ENCODE assay signal across 26 mouse cellular contexts in the genomic region with DNA sequence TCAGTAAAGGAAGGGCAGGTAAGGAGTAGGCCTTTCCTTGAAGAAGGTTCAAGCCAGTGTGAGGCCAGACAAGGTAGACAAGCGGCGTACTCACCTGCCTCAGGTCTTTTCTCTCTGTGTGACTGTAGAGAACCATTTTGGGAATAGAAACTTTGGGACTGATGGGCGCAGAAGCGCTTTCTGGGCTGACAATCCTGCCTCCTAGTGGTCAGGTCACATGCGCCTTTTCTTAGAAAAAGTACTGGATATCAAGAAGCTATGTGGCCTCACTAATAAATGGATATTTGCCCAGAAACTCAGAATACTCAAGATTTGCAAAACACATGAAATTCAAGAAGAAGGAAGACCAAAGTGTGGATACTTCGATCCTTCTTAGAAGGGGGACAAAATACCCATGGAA. TPM values are rescaled to one million over a fixed set of nuclear protein-coding genes. Genes with fewer than 3 reads are reported as not detected.
DNase-seq lines count a peak whose midpoint lies in the region; ATAC-seq and TF ChIP-seq lines count a peak whose summit lies in the region.
"Had no signal": no experiment of that assay in that cellular context is flagged by ENCODE, and none has a peak within 500 bp of the region (broad histone marks: within the 10 kb centered on the region; RNA-seq: fewer than 3 reads in every experiment).

No protein-coding gene starts in this region.

- no peaks in the 10 kb centered on the region for H3K4me1 ChIP-seq in heart, postnatal 0 days (ENCODE audit: control insufficient read depth, insufficient read depth)
- no peaks in the 10 kb centered on the region for H3K4me1 ChIP-seq in liver, embryonic 14.5 days (replicated peaks; ENCODE audit: control insufficient read depth in 2 of 2, insufficient read depth in 2 of 2, low read length in 1 of 2)
- H3K4me1 ChIP-seq in liver, embryonic 12.5 days, result no peaks in the 10 kb centered on the region
- H3K4me1 ChIP-seq in CH12.LX (ENCODE audit: control insufficient read depth in 1 of 2, insufficient read depth in 2 of 2), result peaks cover 0 to 7% of the 10 kb centered on the region in 2 experiments; a peak in 2 of 4 replicates
- H3K4me1 ChIP-seq: embryonic facial prominence, embryonic 12.5 days; forebrain, embryonic 13.5 days; midbrain, embryonic 10.5 days; stomach, embryonic 15.5 days had no signal

- no peak for TF ChIP-seq EP300 in heart, postnatal 0 days (IDR thresholded peaks at IDR 0.05; ENCODE audit: low read depth)
- no peak for TF ChIP-seq EP300 in liver, embryonic 14.5 days (IDR thresholded peaks at IDR 0.05; ENCODE audit: low read depth)
- TF ChIP-seq EP300 in CH12.LX (IDR thresholded peaks at IDR 0.05; ENCODE audit: low read length), result no peak

- TF ChIP-seq POLR2A in CH12.LX (IDR thresholded peaks at IDR 0.05; ENCODE audit: low read depth, low read length), result no peak

- peak; percentile 40 for TF ChIP-seq RAD21 in CH12.LX (IDR thresholded peaks at IDR 0.05; ENCODE audit: low read depth, low read length)

- no peaks in the 10 kb centered on the region for H3K79me2 ChIP-seq in CH12.LX (replicated peaks; ENCODE audit: control insufficient read depth, extremely low read depth, insufficient read depth, poor library complexity, severe bottlenecking)

- 85% methylated on average over 6 of the region's 6 CpGs for WGBS in heart, postnatal 0 days
- WGBS in liver, embryonic 14.5 days (ENCODE audit: insufficient replicate concordance), result 75% methylated on average over 6 of the region's 6 CpGs
- 77% methylated on average over 6 of the region's 6 CpGs for WGBS in liver, embryonic 12.5 days (ENCODE audit: insufficient replicate concordance)

- dilution Hi-C loops in CH12.LX (cut with MboI; ENCODE audit: extremely low pct_ligation_motif_present, extremely low pct_unique_long_range_greater_than_20kb, low sequenced_read_pairs), result no loop called here

- H3K4me2 ChIP-seq in heart, postnatal 0 days (ENCODE audit: low read depth, low read length), result no peak overlapping the region
- H3K4me2 ChIP-seq in liver, embryonic 14.5 days (ENCODE audit: low read depth), result no peak overlapping the region
- no peak overlapping the region for H3K4me2 ChIP-seq in liver, embryonic 12.5 days
- H3K4me2 ChIP-seq in CH12.LX (ENCODE audit: insufficient read depth, low read depth, poor library complexity, severe bottlenecking), result no peak overlapping the region
- H3K4me2 ChIP-seq: embryonic facial prominence, embryonic 12.5 days; forebrain, embryonic 13.5 days; heart, embryonic 11.5 days; hindbrain, embryonic 14.5 days; lung, embryonic 15.5 days; stomach, embryonic 15.5 days had no signal

- ATAC-seq in heart, postnatal 0 days (ENCODE audit: insufficient read depth, low read depth), result no peak
- no peak for ATAC-seq in liver, embryonic 14.5 days (ENCODE audit: insufficient read depth)
- no peak for ATAC-seq in liver, embryonic 12.5 days
- ATAC-seq: forebrain, embryonic 13.5 days; intestine, embryonic 16.5 days had no signal

- TF ChIP-seq CTCF in heart, postnatal 0 days (IDR thresholded peaks at IDR 0.05; ENCODE audit: low read depth), result peak; percentile 29; the same call in 1 of the 2 replicates
- TF ChIP-seq CTCF in liver, embryonic 14.5 days (IDR thresholded peaks at IDR 0.05; ENCODE audit: low read depth), result peak; percentile 21; the same call in 1 of the 2 replicates
- TF ChIP-seq CTCF in CH12.LX (conservative IDR thresholded peaks at IDR 0.05 in 1 of 2, IDR thresholded peaks at IDR 0.05 in 1 of 2; ENCODE audit: low read depth in 2 of 2, low read length in 2 of 2), result peak; percentile 20 to 54; a peak in 2 of 4 replicates

- H3K9ac ChIP-seq in heart, postnatal 0 days (replicated peaks; ENCODE audit: low read depth, low read length), result no peak overlapping the region
- H3K9ac ChIP-seq in liver, embryonic 14.5 days (replicated peaks), result no peak overlapping the region
- no peak overlapping the region for H3K9ac ChIP-seq in liver, embryonic 12.5 days
- no peak overlapping the region for H3K9ac ChIP-seq in CH12.LX (ENCODE audit: insufficient read depth, low read depth)
- H3K9ac ChIP-seq: embryonic facial prominence, embryonic 12.5 days; forebrain, embryonic 13.5 days; hindbrain, embryonic 14.5 days; lung, embryonic 15.5 days; stomach, embryonic 15.5 days had no signal

- no peak overlapping the region for H3K27ac ChIP-seq in heart, postnatal 0 days (ENCODE audit: low read depth)
- no peak overlapping the region for H3K27ac ChIP-seq in liver, embryonic 14.5 days
- no peak overlapping the region for H3K27ac ChIP-seq in liver, embryonic 12.5 days
- no peak overlapping the region for H3K27ac ChIP-seq in CH12.LX (ENCODE audit: insufficient read depth, low read depth)
- H3K27ac ChIP-seq: embryonic facial prominence, embryonic 12.5 days; forebrain, embryonic 13.5 days; hindbrain, embryonic 14.5 days; lung, embryonic 15.5 days; macrophage; midbrain, embryonic 10.5 days; stomach, embryonic 15.5 days had no signal

- no peaks in the 10 kb centered on the region for H3K27me3 ChIP-seq in heart, postnatal 0 days (ENCODE audit: control insufficient read depth, insufficient read depth, low read length)
- H3K27me3 ChIP-seq in liver, embryonic 14.5 days (ENCODE audit: control insufficient read depth, insufficient read depth, low read length), result no peaks in the 10 kb centered on the region
- H3K27me3 ChIP-seq in liver, embryonic 12.5 days (replicated peaks), result no peaks in the 10 kb centered on the region
- H3K27me3 ChIP-seq in CH12.LX (replicated peaks), result no peaks in the 10 kb centered on the region
- H3K27me3 ChIP-seq: embryonic facial prominence, embryonic 12.5 days; forebrain, embryonic 13.5 days; lung, embryonic 15.5 days; stomach, embryonic 15.5 days had no signal

- in situ Hi-C loops in CH12.LX (cut with MboI; ENCODE audit: low pct_ligation_motif_present, low pct_unique_long_range_greater_than_20kb, low sequenced_read_pairs), result no loop called here

- H3K36me3 ChIP-seq in heart, postnatal 0 days (replicated peaks; ENCODE audit: control insufficient read depth, insufficient read depth, low read length), result no peaks in the 10 kb centered on the region
- no peaks in the 10 kb centered on the region for H3K36me3 ChIP-seq in liver, embryonic 14.5 days (replicated peaks; ENCODE audit: control insufficient read depth, insufficient read depth, low read depth)
- no peaks in the 10 kb centered on the region for H3K36me3 ChIP-seq in liver, embryonic 12.5 days
- no peaks in the 10 kb centered on the region for H3K36me3 ChIP-seq in CH12.LX (replicated peaks in 1 of 2; ENCODE audit: control insufficient read depth in 1 of 2, insufficient read depth in 1 of 2, low read length in 1 of 2)
- H3K36me3 ChIP-seq: embryonic facial prominence, embryonic 12.5 days; lung, embryonic 15.5 days; midbrain, embryonic 10.5 days; stomach, embryonic 15.5 days had no signal

- no peak for DNase-seq in heart, postnatal 0 days (ENCODE audit: low spot score)
- DNase-seq in heart, adult 11 months, result no peak
- DNase-seq in liver, embryonic 14.5 days (ENCODE audit: low read depth in 3 of 3, low spot score in 3 of 3), result no peak
- DNase-seq in CH12.LX (ENCODE audit: extremely low read depth), result peak; percentile 7
- DNase-seq in ZHBTc4 (ENCODE audit: low read depth, low spot score), result peak; percentile 35
- DNase-seq in right cerebral cortex, adult 2 months (ENCODE audit: low spot score in 2 of 2), result no peak
- DNase-seq in kidney, adult 18-20 months, result no peak
- DNase-seq: adrenal gland, adult 8-10 months; cerebellum, postnatal 10 days; heart, postnatal 14 days; kidney, postnatal 10 days; thymus, adult 2 months had no signal

- no peak overlapping the region for H3K4me3 ChIP-seq in heart, postnatal 0 days (ENCODE audit: low read depth, low read length)
- H3K4me3 ChIP-seq in liver, embryonic 14.5 days (ENCODE audit: insufficient read depth in 1 of 2, low read depth in 2 of 2, low read length in 2 of 2), result no peak overlapping the region
- no peak overlapping the region for H3K4me3 ChIP-seq in liver, embryonic 12.5 days
- no peak overlapping the region for H3K4me3 ChIP-seq in CH12.LX (replicated peaks in 1 of 3; ENCODE audit: low read depth in 2 of 3, low read length in 2 of 3, poor library complexity in 1 of 3)
- H3K4me3 ChIP-seq: embryonic facial prominence, embryonic 12.5 days; erythroblast, embryonic 14.5 days; forebrain, embryonic 13.5 days; lung, embryonic 15.5 days; midbrain, embryonic 10.5 days; stomach, embryonic 15.5 days had no signal

- no peaks in the 10 kb centered on the region for H3K9me3 ChIP-seq in heart, postnatal 0 days (replicated peaks; ENCODE audit: control insufficient read depth, low read length)
- no peaks in the 10 kb centered on the region for H3K9me3 ChIP-seq in liver, embryonic 14.5 days (ENCODE audit: control insufficient read depth, low read length)
- no peaks in the 10 kb centered on the region for H3K9me3 ChIP-seq in liver, embryonic 12.5 days (replicated peaks)
- H3K9me3 ChIP-seq in CH12.LX (replicated peaks; ENCODE audit: low read length), result no peaks in the 10 kb centered on the region
- H3K9me3 ChIP-seq: lung, embryonic 15.5 days; stomach, embryonic 15.5 days had no signal

TF ChIP-seq in CH12.LX, 34 proteins besides CTCF, POLR2A, EP300 and RAD21:
- TF ChIP-seq ZC3H11A (IDR thresholded peaks at IDR 0.05; ENCODE audit: low read depth, low read length), result no peak
- no peak for TF ChIP-seq CHD2 (IDR thresholded peaks at IDR 0.05; ENCODE audit: low read length)
- TF ChIP-seq MAZ (IDR thresholded peaks at IDR 0.05; ENCODE audit: low read depth, low read length), result no peak
- TF ChIP-seq PAX5 (IDR thresholded peaks at IDR 0.05; ENCODE audit: low read length), result no peak
- no peak for TF ChIP-seq USF2 (conservative IDR thresholded peaks at IDR 0.05; ENCODE audit: low read depth, low read length)
- no peak for TF ChIP-seq TCF12 (IDR thresholded peaks at IDR 0.05; ENCODE audit: low read depth, low read length)
- no peak for TF ChIP-seq NELFE (IDR thresholded peaks at IDR 0.05; ENCODE audit: low read depth, low read length)
- TF ChIP-seq SMC3 (IDR thresholded peaks at IDR 0.05; ENCODE audit: low read depth, low read length), result peak; percentile 49

RNA-seq across cellular contexts. Expression of a gene that starts 28.7 kb away (rescaled TPM):
- total RNA-seq in heart, postnatal 0 days (2014; rRNA removed; ENCODE audit: low replicate concordance), result 557 and 776 TPM in 2 replicates
- polyA plus RNA-seq in heart, postnatal 0 days (2015; fragmentation: Nextera tagmentation; extraction: Ambion mirVana), result 491 and 665 TPM in 2 replicates
- polyA plus RNA-seq in liver, embryonic 14.5 days (2012; rRNA removed), result 0.08 and 0.10 TPM in 2 replicates
- 0.06 TPM in 1 of 2 replicates, not detected in the other for polyA plus RNA-seq in liver, embryonic 14.5 days (2014; fragmentation: Nextera tagmentation; extraction: Ambion mirVana)
- polyA plus RNA-seq in liver, embryonic 12.5 days (2016; fragmentation: Nextera tagmentation; extraction: Ambion mirVana), result 0.42 and 0.55 TPM in 2 replicates
- total RNA-seq in CH12.LX (2012; rRNA removed) (not detected in 2 replicates), CH12.LX (2014; rRNA removed) (not detected in 2 replicates)
- polyA plus RNA-seq in CH12.LX (2012; ENCODE audit: insufficient read length, low read depth), result not detected in 2 replicates
- total RNA-seq: adrenal gland, adult 8-10 months; layer of hippocampus, adult 8-10 months; left cerebral cortex, adult 18-20 months; midbrain, postnatal 0 days had no signal
- polyA plus RNA-seq: erythroblast, embryonic 14.5 days; forebrain, embryonic 13.5 days; macrophage; midbrain, embryonic 10.5 days had no signal

Comparison
In these comparisons a context has a peak if more than half of its experiments do, and no peak if none do; other contexts are left out.
1. DNase-seq: peak in CH12.LX (single experiment) and ZHBTc4 (single experiment); none in heart, postnatal 0 days (single experiment), heart, adult 11 months (single experiment), liver, embryonic 14.5 days (0 of 3), right cerebral cortex, adult 2 months (0 of 2) and kidney, adult 18-20 months (single experiment).
2. RNA of a gene that starts 28.7 kb away (polyA plus RNA-seq): 491 to 665 TPM in heart, postnatal 0 days; 0.42 to 0.55 TPM in liver, embryonic 12.5 days, 0.06 to 0.10 TPM in liver, embryonic 14.5 days and not detected in CH12.LX; every median in the first group is over 100 times any median in the second.
3. Peak in every context shown above with its lines, with median percentiles within 50 percentile points of each other: CTCF ChIP-seq.